Mouse (Mus musculus): ENCODE measurements around the gene Ankrd33. TPM values are rescaled to one million over a fixed set of nuclear protein-coding genes. Genes with fewer than 3 reads are reported as not detected.
A peak's percentile ranks its signal among the peaks of the same experiment; 100 is the strongest.

The Ankrd33 gene
- total RNA-seq, 2 experiments from 2014 or later = not detected

DNA sequence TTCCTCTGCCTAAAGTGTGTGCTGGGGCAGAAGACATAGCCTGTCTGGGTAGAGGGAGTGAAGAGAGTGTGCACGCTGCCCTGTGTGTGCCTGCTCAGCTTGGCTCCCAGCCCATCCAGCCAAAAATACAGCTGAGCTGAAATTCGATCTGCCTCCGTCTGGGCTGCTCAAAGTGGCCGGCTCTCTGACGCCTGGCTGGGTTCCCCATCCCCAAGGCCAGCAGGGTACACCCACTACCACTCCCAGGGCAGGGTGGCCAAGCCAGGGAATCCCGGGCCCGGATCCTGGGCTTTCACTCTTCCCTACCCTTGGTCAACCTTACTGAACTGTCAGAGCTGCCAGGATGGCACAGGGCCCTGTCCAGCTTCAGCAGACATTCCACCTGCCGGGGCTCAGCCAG lies 27.9 kb downstream of the Ankrd33 start:
- ATAC-seq (replicated peaks; ENCODE audit: low FRiP score, low TSS enrichment, poor library complexity, severe bottlenecking) = no peak

DNA sequence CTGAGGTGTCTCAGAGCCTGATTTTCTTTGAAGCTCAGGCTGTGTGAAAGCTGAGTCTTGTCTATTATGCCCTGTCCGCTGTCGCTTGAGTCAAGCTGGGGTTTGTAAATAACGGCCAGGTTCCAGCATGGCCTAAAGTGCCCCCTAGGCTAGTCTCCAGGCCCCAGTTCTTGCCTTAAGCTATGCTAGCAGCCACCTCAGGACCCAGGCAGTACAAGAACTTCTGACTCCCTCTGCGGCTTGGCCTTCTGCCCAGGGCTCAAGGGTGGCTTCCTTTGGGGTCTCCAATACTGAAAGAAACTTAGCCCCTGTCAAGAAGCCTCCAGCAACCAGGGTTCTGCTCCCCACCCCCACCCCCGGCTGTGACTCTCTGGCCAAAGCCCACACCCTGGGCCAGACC lies 28.6 kb downstream of the Ankrd33 start:
- ATAC-seq (replicated peaks; ENCODE audit: low FRiP score, low TSS enrichment, poor library complexity, severe bottlenecking) = no peak

- no peak for ATAC-seq (replicated peaks; ENCODE audit: low FRiP score, low TSS enrichment, poor library complexity, severe bottlenecking)
Observed at GRCm38 (mm10) chr15:101144779-101145178, 29.2 kb downstream of the Ankrd33 start.

GRCm38 (mm10) chr15:101145424-101146099 lies 30.0 kb downstream of the Ankrd33 start:
- ATAC-seq (replicated peaks; ENCODE audit: low FRiP score, low TSS enrichment, poor library complexity, severe bottlenecking) = peak; percentile 93

DNA sequence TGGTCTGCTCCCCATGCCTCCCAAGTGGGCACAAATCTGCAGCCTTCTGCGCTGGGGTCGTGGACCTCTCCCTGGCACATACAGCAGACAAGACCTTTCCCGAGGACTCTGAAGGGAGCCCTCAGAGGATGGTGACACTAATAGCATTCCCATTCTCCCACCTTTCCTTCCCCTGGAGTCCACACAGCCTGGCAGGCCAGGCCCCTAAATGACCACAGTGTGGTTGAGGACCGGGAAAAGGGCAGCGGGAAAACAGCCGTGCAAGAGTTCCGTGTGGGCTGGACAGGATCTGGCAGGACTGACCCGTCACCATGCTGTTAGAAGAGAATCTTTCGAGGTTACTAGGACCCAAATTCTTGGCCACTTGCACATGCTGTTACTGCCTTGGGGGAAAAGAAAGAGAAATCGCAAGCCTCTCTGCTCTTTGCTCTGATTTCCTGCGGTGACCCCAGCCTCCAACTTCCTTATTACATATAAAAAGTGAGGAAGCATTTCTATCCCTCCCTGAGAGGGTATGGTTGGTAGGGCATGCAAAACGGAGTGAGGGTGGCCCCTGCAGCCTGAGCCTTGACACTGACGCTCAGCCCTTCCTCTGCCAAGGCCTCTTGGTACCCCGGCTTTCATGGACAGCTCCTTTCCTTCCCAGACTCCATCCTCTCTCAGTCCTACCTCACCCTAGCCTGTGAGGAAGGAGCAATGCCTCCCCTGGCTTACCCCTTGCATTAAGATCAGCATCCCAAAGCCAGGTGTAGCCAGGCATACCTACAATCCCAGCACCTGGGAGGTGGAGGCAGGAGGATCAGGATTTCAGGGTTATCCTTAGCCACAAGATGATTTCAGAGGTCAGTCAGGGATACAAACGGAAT lies 30.8 kb downstream of the Ankrd33 start:
- ATAC-seq (replicated peaks; ENCODE audit: low FRiP score, low TSS enrichment, poor library complexity, severe bottlenecking) = 0 out of 2 replicates have a peak, but pooled peaks have one; percentile 21

DNA sequence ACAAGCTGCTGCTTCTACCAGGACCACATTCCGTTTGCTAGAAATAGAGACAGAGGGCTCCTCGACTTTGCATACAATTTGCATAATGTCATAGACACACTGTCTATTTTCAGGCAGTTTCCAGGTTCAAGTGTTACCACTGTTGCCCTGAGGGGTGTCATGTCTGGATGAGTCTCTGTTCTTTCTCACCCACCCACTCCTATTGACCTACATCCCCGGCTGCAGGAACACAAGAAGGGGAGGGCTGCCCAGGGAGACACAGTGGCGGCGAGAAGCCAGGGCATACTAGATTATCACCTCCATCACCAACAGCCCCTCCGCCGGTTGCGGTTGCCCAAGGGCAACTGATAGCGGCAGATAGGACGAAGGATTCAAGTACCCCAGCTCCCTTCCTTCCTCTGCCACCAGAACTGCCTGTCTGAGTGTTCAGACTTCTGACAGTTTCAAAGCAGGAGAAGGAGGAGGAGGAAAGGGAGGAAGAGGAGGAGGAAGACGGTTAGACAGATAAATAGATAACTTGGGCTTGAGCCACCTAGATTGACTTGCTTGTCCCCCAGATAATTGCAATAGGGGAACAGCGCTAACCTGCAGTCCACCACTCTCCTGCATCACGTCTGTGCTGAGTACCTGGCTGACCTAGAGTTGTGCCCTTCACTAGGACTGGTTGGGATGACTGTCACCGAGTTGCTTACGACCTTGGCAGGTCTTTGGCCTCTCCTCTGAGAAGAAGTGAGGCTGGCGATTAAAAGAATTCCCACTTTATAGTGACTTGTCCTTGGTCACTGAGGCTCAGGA lies 31.8 kb downstream of the Ankrd33 start:
- peak; percentile 27 for ATAC-seq (replicated peaks; ENCODE audit: low FRiP score, low TSS enrichment, poor library complexity, severe bottlenecking)

DNA sequence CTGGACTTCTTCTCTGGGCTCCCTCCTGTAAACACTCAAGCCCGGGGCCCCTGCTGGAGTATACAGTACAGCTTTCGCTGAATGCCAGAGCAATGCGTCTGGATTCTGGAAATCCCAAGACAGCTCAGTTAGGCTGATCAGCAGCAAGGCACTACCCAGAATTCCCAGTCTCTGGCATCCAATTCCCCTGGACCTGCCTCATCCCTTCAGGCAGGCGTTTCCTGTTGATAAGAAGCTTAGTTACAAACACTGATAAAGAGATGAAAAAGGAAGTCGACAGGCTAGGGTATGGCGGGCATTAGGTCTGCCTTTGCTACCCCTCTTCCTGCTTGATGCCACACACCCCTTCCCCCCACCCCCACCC lies 32.3 kb downstream of the Ankrd33 start:
- ATAC-seq (replicated peaks; ENCODE audit: low FRiP score, low TSS enrichment, poor library complexity, severe bottlenecking) = no peak

DNA sequence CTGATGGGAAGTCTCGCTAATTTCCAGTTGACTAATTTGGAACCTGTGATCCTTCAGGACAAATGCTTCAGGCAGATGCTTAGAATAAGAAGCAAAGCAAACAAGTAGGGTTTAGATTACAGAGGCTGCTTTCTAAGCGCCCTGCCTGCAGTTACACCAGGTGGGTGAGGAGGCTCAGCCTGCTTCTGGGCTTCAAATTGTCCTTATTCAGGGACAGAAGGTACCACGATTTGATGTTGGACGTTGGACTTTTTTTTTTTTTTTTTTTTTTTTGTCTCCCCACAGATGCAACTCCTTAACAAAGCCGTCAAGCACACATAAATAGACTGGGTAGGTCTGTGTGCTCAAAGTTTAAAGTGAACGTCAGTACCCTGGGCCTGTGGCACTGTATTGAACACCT lies 33.0 kb downstream of the Ankrd33 start:
- no peak for ATAC-seq (replicated peaks; ENCODE audit: low FRiP score, low TSS enrichment, poor library complexity, severe bottlenecking)

DNA sequence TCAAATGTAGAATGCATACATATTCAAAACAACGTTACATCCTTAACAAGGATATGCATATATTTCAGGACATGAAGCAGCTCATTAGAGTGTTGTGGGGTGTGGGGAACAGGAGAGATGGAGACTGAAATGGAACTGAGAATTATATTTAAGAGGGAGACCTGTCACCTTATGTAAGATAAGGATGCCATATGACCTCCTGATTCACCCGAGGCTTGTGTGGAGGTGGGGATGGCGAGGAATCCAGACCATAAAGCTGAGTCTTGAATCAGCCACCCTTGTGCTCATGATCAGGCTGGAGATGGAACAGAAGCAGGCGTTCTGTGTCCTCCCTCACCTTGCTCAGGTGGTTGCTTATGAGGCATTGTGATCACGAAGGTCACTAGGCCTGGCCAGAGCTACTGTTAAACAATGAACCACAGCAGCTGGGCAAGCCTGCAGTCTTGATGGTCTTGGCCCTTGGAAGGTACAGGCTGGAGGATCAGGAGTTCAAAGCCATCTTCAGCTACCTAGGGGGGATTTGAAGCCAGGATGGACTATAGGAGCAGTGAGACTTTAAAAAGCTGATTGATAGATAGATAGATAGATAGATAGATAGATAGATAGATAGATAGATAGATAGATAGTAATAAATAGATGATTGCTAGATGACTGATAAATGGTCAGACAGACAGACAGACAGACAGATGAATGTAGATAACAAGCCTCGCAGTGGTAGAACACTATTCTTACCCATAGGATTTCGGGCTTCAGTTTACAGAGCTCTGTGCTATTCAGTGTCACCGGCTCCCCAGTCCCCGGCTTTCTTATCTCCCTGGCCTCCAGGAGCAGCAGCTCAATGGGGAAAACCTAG lies 36.1 kb downstream of the Ankrd33 start:
- ATAC-seq (replicated peaks; ENCODE audit: low FRiP score, low TSS enrichment, poor library complexity, severe bottlenecking) = no peak

GRCm38 (mm10) chr15:101154700-101155616 lies 39.4 kb downstream of the Ankrd33 start:
- peak; percentile 56 for ATAC-seq (replicated peaks; ENCODE audit: low FRiP score, low TSS enrichment, poor library complexity, severe bottlenecking)

- no peak for ATAC-seq (replicated peaks; ENCODE audit: low FRiP score, low TSS enrichment, poor library complexity, severe bottlenecking)
Observed at GRCm38 (mm10) chr15:101160128-101160527, 44.6 kb downstream of the Ankrd33 start.

DNA sequence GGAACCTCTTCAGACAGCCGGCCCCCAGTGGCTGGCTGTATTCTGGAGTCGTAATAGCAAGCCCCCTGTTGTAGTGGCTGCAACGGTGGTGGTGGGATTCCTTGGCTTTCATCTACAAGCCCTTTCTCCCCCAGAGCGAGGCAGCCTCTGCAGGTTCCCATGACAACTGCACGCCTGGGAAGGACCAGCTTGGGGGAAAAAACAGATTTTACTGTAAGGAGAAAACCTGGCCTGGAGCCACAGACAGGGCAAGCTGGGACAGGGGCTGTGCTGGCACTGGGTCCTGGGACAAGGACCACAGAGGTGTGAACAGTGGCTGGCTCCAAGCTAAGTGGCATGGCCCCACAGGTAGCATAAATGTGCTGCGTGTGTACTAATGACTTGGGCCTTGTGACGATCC lies 45.0 kb downstream of the Ankrd33 start:
- ATAC-seq (replicated peaks; ENCODE audit: low FRiP score, low TSS enrichment, poor library complexity, severe bottlenecking) = no peak

- no peak for ATAC-seq (replicated peaks; ENCODE audit: low FRiP score, low TSS enrichment, poor library complexity, severe bottlenecking)
Observed at GRCm38 (mm10) chr15:101161534-101161933, 46.0 kb downstream of the Ankrd33 start.

DNA sequence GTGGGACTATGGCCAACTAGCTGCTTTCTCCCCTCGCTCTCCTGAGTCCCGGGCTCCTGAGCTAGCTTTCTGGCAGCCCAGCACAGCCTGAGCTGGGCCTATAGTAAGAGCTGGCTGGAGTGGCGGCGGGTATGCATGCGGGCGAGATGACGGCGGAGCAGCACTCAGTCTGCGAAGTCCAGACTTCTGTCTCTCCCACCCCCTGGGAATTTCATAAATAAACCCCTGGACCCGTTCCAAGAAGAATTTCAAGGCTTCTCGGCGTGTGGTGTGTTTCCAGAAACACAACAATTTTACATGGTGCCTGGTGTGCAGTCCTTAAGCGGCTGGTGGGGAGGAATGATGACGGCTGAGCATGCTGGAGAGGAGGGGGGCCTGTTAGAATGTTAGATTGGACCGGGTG lies 47.5 kb downstream of the Ankrd33 start:
- no peak for ATAC-seq (replicated peaks; ENCODE audit: low FRiP score, low TSS enrichment, poor library complexity, severe bottlenecking)

GRCm38 (mm10) chr15:101163854-101164253 lies 48.3 kb downstream of the Ankrd33 start:
- peak; percentile 54 for ATAC-seq (replicated peaks; ENCODE audit: low FRiP score, low TSS enrichment, poor library complexity, severe bottlenecking)

- ATAC-seq (replicated peaks; ENCODE audit: low FRiP score, low TSS enrichment, poor library complexity, severe bottlenecking) = peak; percentile 13; the same call in 1 of the 2 replicates
Observed at GRCm38 (mm10) chr15:101164291-101164690, 48.7 kb downstream of the Ankrd33 start.

- ATAC-seq (replicated peaks; ENCODE audit: low FRiP score, low TSS enrichment, poor library complexity, severe bottlenecking) = no peak
Observed at GRCm38 (mm10) chr15:101165658-101166437, 50.3 kb downstream of the Ankrd33 start.

All from megakaryocyte-erythroid progenitor cell, adult 5-6 weeks (primary cell).